Mouse (Mus musculus) olfactory bulb, adult 2 months (tissue): Measurements from ENCODE around the gene Atrn.

Experiments
- CTCF ChIP-seq: fragments of 200-500 bp; IDR thresholded peaks from 2 replicates; pipeline ENCODE4 v1.5.1; 2012; ENCODE audit warnings: low read depth, mild to moderate bottlenecking, low read length, moderate library complexity; ENCODE audit not compliant: insufficient read depth
- POLR2A ChIP-seq: fragments of 200-500 bp; IDR thresholded peaks from 2 replicates; pipeline ENCODE4 v1.6.1; 2012; ENCODE audit warnings: mild to moderate bottlenecking, low read depth, low read length, moderate library complexity; ENCODE audit not compliant: insufficient read depth

DNA sequence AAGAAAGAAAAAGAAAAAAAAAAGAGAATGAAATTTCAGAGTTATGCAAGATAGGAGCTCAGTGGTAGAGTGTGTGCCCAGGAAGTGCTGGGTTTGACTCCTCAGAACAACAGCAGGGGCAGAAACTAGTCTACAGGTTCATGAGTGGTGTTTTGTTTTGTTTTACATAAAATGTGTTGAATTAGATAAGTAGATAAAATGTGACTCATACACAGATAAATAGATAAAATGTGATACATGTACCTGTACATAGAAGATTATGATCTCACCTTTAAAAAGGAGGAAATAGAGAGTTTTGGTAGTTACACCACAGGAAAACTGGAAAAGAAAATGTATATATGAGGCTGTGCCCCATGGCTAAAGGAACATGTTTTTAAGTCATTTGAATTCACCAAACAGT is 72.8 kb downstream of the Atrn start:
- no peak for TF ChIP-seq POLR2A
- no peak for TF ChIP-seq CTCF
